Mouse (Mus musculus) CH12.LX (cell line): ENCODE data around the gene Ikzf3.

Experiments
- BHLHE40 ChIP-seq: IDR thresholded peaks from 2 replicates; pipeline ENCODE4 v1.6.1; 2011; ENCODE audit warnings: mild to moderate bottlenecking, low read depth, low read length, improper control_type of control experiment
- CTCF ChIP-seq, 2 experiments: IDR thresholded peaks in 1 of 2; conservative IDR thresholded peaks in 1 of 2; 2 replicates each; pipeline ENCODE4 v1.5.1; 2011 to 2012; ENCODE audit warnings: low read depth in 2 of 2, low read length in 2 of 2, improper control_type of control experiment in 1 of 2, inconsistent platforms in 1 of 2, mild to moderate bottlenecking in 1 of 2, moderate library complexity in 1 of 2
- ZC3H11A ChIP-seq: IDR thresholded peaks from 2 replicates; pipeline ENCODE4 v1.6.1; 2012; ENCODE audit warnings: low read depth, mild to moderate bottlenecking, inconsistent platforms, low read length, improper control_type of control experiment

GRCm38 (mm10) chr11:98547308-98547693 lies 1.5 kb upstream of the Ikzf3 start:
- TF ChIP-seq CTCF (conservative IDR thresholded peaks at IDR 0.05 in 1 of 2, IDR thresholded peaks at IDR 0.05 in 1 of 2; ENCODE audit: low read depth in 2 of 2, low read length in 2 of 2): no peak
- TF ChIP-seq BHLHE40: peak; percentile 44; the same call in 1 of the 2 replicates
- TF ChIP-seq ZC3H11A: no peak
